Mouse (Mus musculus): ENCODE measurements around the gene Gng5.

Gene Gng5

GRCm38 (mm10) chr3:146499431-146500002 is at the start of gene Gng5, which contains the start of gene Spata1:
Gng5 (plus strand) TSS chr3:146499807.
Spata1 (minus strand) TSS chr3:146499753.
- peak; percentile 57 for DNase-seq (ENCODE audit: low read depth)

GRCm38 (mm10) chr3:146450371-146450841 is 49.2 kb upstream of the Gng5 start:
- DNase-seq (ENCODE audit: low read depth) = peak; percentile 71

GRCm38 (mm10) chr3:146451375-146451774 is 48.2 kb upstream of the Gng5 start:
- no peak for DNase-seq (ENCODE audit: low read depth)

GRCm38 (mm10) chr3:146462939-146463338 is 36.7 kb upstream of the Gng5 start:
- no peak for DNase-seq (ENCODE audit: low read depth)

- DNase-seq (ENCODE audit: low read depth) = no peak
Measured at GRCm38 (mm10) chr3:146469226-146469625, 30.4 kb upstream of the Gng5 start.

GRCm38 (mm10) chr3:146472657-146473056 is 26.9 kb upstream of the Gng5 start:
- no peak for DNase-seq (ENCODE audit: low read depth)

GRCm38 (mm10) chr3:146473741-146474140 is 25.9 kb upstream of the Gng5 start:
- no peak for DNase-seq (ENCODE audit: low read depth)

GRCm38 (mm10) chr3:146474428-146474827 is 25.2 kb upstream of the Gng5 start:
- DNase-seq (ENCODE audit: low read depth) = no peak

GRCm38 (mm10) chr3:146482044-146482443 is 17.6 kb upstream of the Gng5 start:
- no peak for DNase-seq (ENCODE audit: low read depth)

- no peak for DNase-seq (ENCODE audit: low read depth)
Measured at GRCm38 (mm10) chr3:146486464-146486863, 13.1 kb upstream of the Gng5 start.

GRCm38 (mm10) chr3:146494941-146495340 is 4.7 kb upstream of the Gng5 start:
- DNase-seq (ENCODE audit: low read depth) = no peak

- no peak for DNase-seq (ENCODE audit: low read depth)
Measured at GRCm38 (mm10) chr3:146498989-146499388, 618 bp upstream of the Gng5 start.

GRCm38 (mm10) chr3:146500003-146500809 is 599 bp downstream of the Gng5 start:
- DNase-seq (ENCODE audit: low read depth) = peak; percentile 74

- DNase-seq (ENCODE audit: low read depth) = no peak
Measured at GRCm38 (mm10) chr3:146500810-146501201, 1.2 kb downstream of the Gng5 start.

- DNase-seq (ENCODE audit: low read depth) = no peak
Measured at GRCm38 (mm10) chr3:146501601-146502123, 2.1 kb downstream of the Gng5 start.

- DNase-seq (ENCODE audit: low read depth) = no peak
Measured at GRCm38 (mm10) chr3:146506711-146507110, 7.1 kb downstream of the Gng5 start.

- DNase-seq (ENCODE audit: low read depth) = no peak
Measured at GRCm38 (mm10) chr3:146520226-146520797, 20.7 kb downstream of the Gng5 start.

- peak; percentile 73 for DNase-seq (ENCODE audit: low read depth)
Measured at GRCm38 (mm10) chr3:146520798-146521651, 21.4 kb downstream of the Gng5 start, which contains the start of gene Rpf1. Rpf1 (minus strand) TSS chr3:146521429.

- DNase-seq (ENCODE audit: low read depth) = no peak
Measured at GRCm38 (mm10) chr3:146521652-146522020, 22.0 kb downstream of the Gng5 start.

- no peak for DNase-seq (ENCODE audit: low read depth)
Measured at GRCm38 (mm10) chr3:146528335-146528734, 28.7 kb downstream of the Gng5 start.

GRCm38 (mm10) chr3:146534986-146535385 is 35.4 kb downstream of the Gng5 start:
- no peak for DNase-seq (ENCODE audit: low read depth)

All from fibroblast of lung, adult 2 months (primary cell).